Mouse (Mus musculus): ENCODE data around the gene Olfr1137. TPM values are rescaled to one million over a fixed set of nuclear protein-coding genes. Genes with fewer than 3 reads are reported as not detected.

The Olfr1137 gene
- polyA plus RNA-seq (2015; fragmentation: Nextera tagmentation; extraction: Ambion mirVana): not detected in 2 replicates

DNA sequence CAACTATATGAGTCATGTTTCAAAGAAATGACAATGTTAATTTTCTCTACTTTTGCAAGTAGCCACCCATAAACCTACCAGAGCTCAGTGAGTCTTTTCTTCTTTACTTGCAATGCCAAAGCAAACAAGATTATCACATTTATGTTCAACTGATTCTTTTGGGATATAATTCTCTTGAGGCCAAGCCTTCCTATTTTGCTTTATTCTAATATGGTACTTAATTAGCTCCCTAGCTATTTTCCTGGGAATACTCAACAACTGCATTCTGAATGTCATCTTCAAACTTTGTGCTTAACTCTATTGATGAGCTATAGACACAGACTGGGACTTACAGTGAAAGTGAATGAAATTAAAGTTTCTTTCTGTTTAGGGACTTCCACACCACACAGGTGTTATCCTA lies at the start of gene Olfr1137:
Gene Olfr1137 (minus strand): TSS at position 101 of the 400 bp plus-strand sequence.
- H3K36me3 ChIP-seq (replicated peaks): no peaks in the 10 kb centered on the region
- no peaks in the 10 kb centered on the region for H3K4me1 ChIP-seq
- no peak for ATAC-seq (replicated peaks)
- no peak within 1 kb of the TSS for H3K27ac ChIP-seq
- no peak within 1 kb of the TSS for H3K4me2 ChIP-seq
- no peak within 1 kb of the TSS for H3K4me3 ChIP-seq
- H3K9ac ChIP-seq: no peak within 1 kb of the TSS
- no peaks in the 10 kb centered on the region for H3K9me3 ChIP-seq
- no peaks in the 10 kb centered on the region for H3K27me3 ChIP-seq (replicated peaks)

DNA sequence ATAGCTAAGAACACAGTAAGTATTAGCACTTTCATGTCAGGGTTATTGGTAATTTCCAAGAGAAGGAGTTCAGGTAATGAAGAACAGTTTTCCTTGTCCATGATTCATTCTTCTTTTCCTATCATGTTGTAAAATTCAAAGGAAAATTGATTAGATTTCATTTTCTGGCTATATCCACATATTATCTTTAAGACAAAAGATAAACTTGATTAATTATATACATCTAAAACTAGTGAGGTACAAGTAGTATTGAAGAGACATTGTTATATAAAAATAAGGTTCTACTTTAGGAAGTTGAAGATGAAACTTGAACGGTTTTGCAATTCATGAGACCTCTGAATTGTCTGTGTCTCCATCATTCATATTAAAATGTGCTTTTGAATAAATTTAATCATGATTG lies 40.9 kb upstream of the Olfr1137 start, which contains the start of gene Olfr1141:
Gene Olfr1141 (minus strand): TSS at position 101 of the 400 bp plus-strand sequence.
- Histone ChIP-seq H3K9me3 (no peaks in the 10 kb centered on the region), H3K36me3 (replicated peaks) (no peaks in the 10 kb centered on the region), H3K9ac (no peak within 1 kb of the TSS), H3K4me2 (no peak within 1 kb of the TSS), H3K4me3 (no peak within 1 kb of the TSS), H3K27me3 (replicated peaks) (no peaks in the 10 kb centered on the region), H3K4me1 (no peaks in the 10 kb centered on the region), H3K27ac (no peak within 1 kb of the TSS)
- WGBS: 81% methylated on average over 1 of the region's 1 CpGs
- no peak for ATAC-seq (replicated peaks)

DNA sequence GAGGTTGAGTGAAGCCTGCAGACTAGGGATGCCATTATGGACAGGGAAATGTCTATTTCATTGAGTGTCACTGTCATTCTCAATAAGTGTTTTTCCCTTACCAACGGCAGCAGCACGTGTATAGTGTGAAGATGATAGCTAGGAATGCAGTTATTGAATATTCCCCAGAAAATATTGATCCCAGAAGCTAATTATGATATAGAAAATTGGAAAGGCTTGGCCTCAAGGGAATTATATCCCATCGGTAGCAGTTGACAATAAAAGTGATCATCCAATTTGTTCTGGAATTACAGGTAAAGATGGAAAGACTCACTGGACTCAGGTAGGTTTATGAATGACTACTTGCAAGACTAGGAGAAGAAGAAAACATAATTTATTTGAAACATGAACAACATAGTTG lies 30.5 kb upstream of the Olfr1137 start, which contains the start of gene Olfr1140:
Gene Olfr1140 (plus strand): TSS at position 301 of the 400 bp plus-strand sequence.
- no peak within 1 kb of the TSS for H3K9ac ChIP-seq
- ATAC-seq (replicated peaks): no peak
- H3K9me3 ChIP-seq: no peaks in the 10 kb centered on the region
- no peak within 1 kb of the TSS for H3K4me2 ChIP-seq
- 72% methylated on average over 3 of the region's 3 CpGs for WGBS
- H3K4me3 ChIP-seq: no peak within 1 kb of the TSS
- H3K4me1 ChIP-seq: no peaks in the 10 kb centered on the region
- H3K27me3 ChIP-seq (replicated peaks): no peaks in the 10 kb centered on the region
- H3K36me3 ChIP-seq (replicated peaks): no peaks in the 10 kb centered on the region
- H3K27ac ChIP-seq: no peak within 1 kb of the TSS

DNA sequence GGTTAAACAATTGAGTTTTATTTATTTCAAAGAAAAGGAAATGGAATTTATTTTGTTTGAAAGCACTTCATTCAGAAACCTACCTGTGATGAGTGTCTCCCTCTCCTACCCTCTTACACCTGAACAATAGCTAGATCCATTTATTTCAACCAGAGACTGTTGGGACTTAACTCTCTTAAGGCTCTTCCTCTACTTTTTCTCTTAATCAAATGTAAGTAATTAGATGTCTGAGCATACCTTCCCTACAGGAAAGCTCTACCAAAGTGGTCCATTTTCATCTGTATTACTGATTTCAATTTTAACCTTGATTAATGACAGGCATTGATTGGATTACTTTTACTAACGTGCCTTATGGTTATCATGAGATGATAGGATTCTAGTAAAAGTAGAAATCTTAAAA lies 26.9 kb upstream of the Olfr1137 start, which contains the start of gene Olfr1138:
Gene Olfr1138 (minus strand): TSS at position 101 of the 400 bp plus-strand sequence.
- WGBS: 86% methylated on average over 1 of the region's 1 CpGs
- no peak within 1 kb of the TSS for H3K4me3 ChIP-seq
- no peaks in the 10 kb centered on the region for H3K9me3 ChIP-seq
- H3K9ac ChIP-seq: no peak within 1 kb of the TSS
- H3K27me3 ChIP-seq (replicated peaks): no peaks in the 10 kb centered on the region
- no peak within 1 kb of the TSS for H3K27ac ChIP-seq
- no peaks in the 10 kb centered on the region for H3K36me3 ChIP-seq (replicated peaks)
- ATAC-seq (replicated peaks): no peak
- no peaks in the 10 kb centered on the region for H3K4me1 ChIP-seq
- no peak within 1 kb of the TSS for H3K4me2 ChIP-seq

DNA sequence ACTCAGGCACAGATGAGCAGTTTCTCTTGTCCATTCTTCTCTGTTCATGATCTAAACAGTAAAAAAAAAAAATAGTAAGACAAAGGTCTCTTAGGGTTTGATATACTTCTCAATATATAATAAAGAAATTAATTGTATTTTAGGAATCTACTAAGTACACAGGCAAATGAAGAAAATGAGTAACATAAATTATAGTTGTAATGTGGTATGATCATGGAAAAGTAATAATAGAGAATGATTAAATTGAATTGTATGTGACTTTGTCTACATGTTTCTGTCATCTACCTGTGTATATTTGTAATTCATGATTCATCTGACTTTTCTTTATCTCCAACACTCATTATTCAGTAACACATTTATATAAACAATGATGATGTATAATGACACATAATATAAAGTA lies 19.1 kb downstream of the Olfr1137 start, which contains the start of gene Olfr1136:
Gene Olfr1136 (minus strand): TSS at position 101 of the 400 bp plus-strand sequence.
- Histone ChIP-seq H3K4me2 (no peak within 1 kb of the TSS), H3K9me3 (no peaks in the 10 kb centered on the region), H3K4me3 (no peak within 1 kb of the TSS), H3K36me3 (replicated peaks) (no peaks in the 10 kb centered on the region), H3K27ac (no peak within 1 kb of the TSS), H3K27me3 (replicated peaks) (no peaks in the 10 kb centered on the region), H3K4me1 (no peaks in the 10 kb centered on the region), H3K9ac (no peak within 1 kb of the TSS)
- ATAC-seq (replicated peaks): no peak

DNA sequence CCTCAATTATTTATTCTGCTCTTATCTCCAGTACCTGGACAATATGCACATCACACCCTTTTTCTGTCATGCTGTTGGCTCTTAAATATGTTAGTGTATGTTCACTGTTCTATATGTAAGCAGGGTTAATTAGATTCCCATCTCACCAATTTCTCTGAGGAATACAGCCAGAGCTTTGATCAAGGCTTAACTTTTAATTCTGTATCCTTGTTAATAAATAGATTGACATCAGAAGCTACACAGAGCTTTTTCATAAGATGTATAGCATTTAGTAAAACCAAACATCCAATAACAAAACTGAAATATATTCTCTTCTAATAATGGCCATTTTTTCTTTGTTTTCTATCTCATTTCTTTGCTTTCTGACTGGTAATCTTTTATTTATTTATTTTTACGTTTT lies 39.4 kb downstream of the Olfr1137 start, which contains the start of gene Olfr1135:
Gene Olfr1135 (minus strand): TSS at position 101 of the 400 bp plus-strand sequence.
- 7% methylated on average over 1 of the region's 1 CpGs for WGBS
- Histone ChIP-seq H3K4me1 (no peaks in the 10 kb centered on the region), H3K4me3 (no peak within 1 kb of the TSS), H3K4me2 (no peak within 1 kb of the TSS), H3K9me3 (no peaks in the 10 kb centered on the region), H3K27me3 (replicated peaks) (no peaks in the 10 kb centered on the region), H3K36me3 (replicated peaks) (no peaks in the 10 kb centered on the region), H3K9ac (no peak within 1 kb of the TSS), H3K27ac (no peak within 1 kb of the TSS)
- ATAC-seq (replicated peaks): no peak

Other genes with a start within 250 kb of the Olfr1137 start
- gene Pramel7, start 216.1 kb downstream of the Olfr1137 start, polyA plus RNA-seq (2015; fragmentation: Nextera tagmentation; extraction: Ambion mirVana): not detected in 2 replicates
- not detected in 2 replicates for gene Pramel6, start 206.6 kb downstream of the Olfr1137 start, polyA plus RNA-seq (2015; fragmentation: Nextera tagmentation; extraction: Ambion mirVana)
- not detected in 2 replicates for gene Olfr153, start 181.4 kb downstream of the Olfr1137 start, polyA plus RNA-seq (2015; fragmentation: Nextera tagmentation; extraction: Ambion mirVana)
- gene Olfr1128, start 167.6 kb downstream of the Olfr1137 start, polyA plus RNA-seq (2015; fragmentation: Nextera tagmentation; extraction: Ambion mirVana): not detected in 2 replicates
- not detected in 2 replicates for gene Olfr1129, start 139.3 kb downstream of the Olfr1137 start, polyA plus RNA-seq (2015; fragmentation: Nextera tagmentation; extraction: Ambion mirVana)
- gene Olfr1130, start 107.0 kb downstream of the Olfr1137 start, polyA plus RNA-seq (2015; fragmentation: Nextera tagmentation; extraction: Ambion mirVana): not detected in 2 replicates
- gene Olfr1131, start 86.1 kb downstream of the Olfr1137 start, polyA plus RNA-seq (2015; fragmentation: Nextera tagmentation; extraction: Ambion mirVana): not detected in 2 replicates
- not detected in 2 replicates for gene Olfr1132, start 75.6 kb downstream of the Olfr1137 start, polyA plus RNA-seq (2015; fragmentation: Nextera tagmentation; extraction: Ambion mirVana)
- gene Olfr1133, start 65.8 kb downstream of the Olfr1137 start, polyA plus RNA-seq (2015; fragmentation: Nextera tagmentation; extraction: Ambion mirVana): not detected in 2 replicates
- gene Olfr1134, start 54.7 kb downstream of the Olfr1137 start, polyA plus RNA-seq (2015; fragmentation: Nextera tagmentation; extraction: Ambion mirVana): not detected in 2 replicates
- gene Olfr1135, start 39.5 kb downstream of the Olfr1137 start, polyA plus RNA-seq (2015; fragmentation: Nextera tagmentation; extraction: Ambion mirVana): not detected in 2 replicates
- gene Olfr1136, start 19.2 kb downstream of the Olfr1137 start, polyA plus RNA-seq (2015; fragmentation: Nextera tagmentation; extraction: Ambion mirVana): not detected in 2 replicates
- not detected in 2 replicates for gene Olfr1138, start 26.8 kb upstream of the Olfr1137 start, polyA plus RNA-seq (2015; fragmentation: Nextera tagmentation; extraction: Ambion mirVana)
- gene Olfr1140, start 30.6 kb upstream of the Olfr1137 start, polyA plus RNA-seq (2015; fragmentation: Nextera tagmentation; extraction: Ambion mirVana): not detected in 2 replicates
- gene Olfr1141, start 40.8 kb upstream of the Olfr1137 start, polyA plus RNA-seq (2015; fragmentation: Nextera tagmentation; extraction: Ambion mirVana): not detected in 2 replicates
- not detected in 2 replicates for gene Olfr152, start 66.3 kb upstream of the Olfr1137 start, polyA plus RNA-seq (2015; fragmentation: Nextera tagmentation; extraction: Ambion mirVana)
- gene Olfr1143, start 87.4 kb upstream of the Olfr1137 start, polyA plus RNA-seq (2015; fragmentation: Nextera tagmentation; extraction: Ambion mirVana): not detected in 2 replicates
- not detected in 2 replicates for gene Olfr1145, start 96.6 kb upstream of the Olfr1137 start, polyA plus RNA-seq (2015; fragmentation: Nextera tagmentation; extraction: Ambion mirVana)
- gene Olfr1148, start 117.4 kb upstream of the Olfr1137 start, polyA plus RNA-seq (2015; fragmentation: Nextera tagmentation; extraction: Ambion mirVana): not detected in 2 replicates
- not detected in 2 replicates for gene Olfr1150-ps1, start 130.8 kb upstream of the Olfr1137 start, polyA plus RNA-seq (2015; fragmentation: Nextera tagmentation; extraction: Ambion mirVana)
- gene Olfr1151, start 142.7 kb upstream of the Olfr1137 start, polyA plus RNA-seq (2015; fragmentation: Nextera tagmentation; extraction: Ambion mirVana): not detected in 2 replicates
- gene Olfr1152, start 153.3 kb upstream of the Olfr1137 start, polyA plus RNA-seq (2015; fragmentation: Nextera tagmentation; extraction: Ambion mirVana): not detected in 2 replicates
- not detected in 2 replicates for gene Olfr1153, start 181.8 kb upstream of the Olfr1137 start, polyA plus RNA-seq (2015; fragmentation: Nextera tagmentation; extraction: Ambion mirVana)
- gene Olfr1154, start 192.0 kb upstream of the Olfr1137 start, polyA plus RNA-seq (2015; fragmentation: Nextera tagmentation; extraction: Ambion mirVana): not detected in 2 replicates
- gene Olfr1155, start 232.0 kb upstream of the Olfr1137 start, polyA plus RNA-seq (2015; fragmentation: Nextera tagmentation; extraction: Ambion mirVana): not detected in 2 replicates
- not detected in 2 replicates for gene Olfr1156, start 239.9 kb upstream of the Olfr1137 start, polyA plus RNA-seq (2015; fragmentation: Nextera tagmentation; extraction: Ambion mirVana)